Mouse (Mus musculus): ENCODE results near the gene Rnf215.
"Not testable (repeated sequence)": the region's sequence is repeated elsewhere in the genome, so short reads cannot be mapped to it uniquely, and the experiment has no call there.

The Rnf215 gene

GRCm38 (mm10) chr11:4113970-4114369 lies 21.0 kb upstream of the Rnf215 start:
- DNase-seq (ENCODE audit: low read depth): no peak

GRCm38 (mm10) chr11:4114541-4114940 lies 20.5 kb upstream of the Rnf215 start:
- not testable (repeated sequence) for DNase-seq (ENCODE audit: low read depth)

- no peak for DNase-seq (ENCODE audit: low read depth)
Measured at GRCm38 (mm10) chr11:4115407-4115806, 19.6 kb upstream of the Rnf215 start.

- DNase-seq (ENCODE audit: low read depth): no peak
Measured at GRCm38 (mm10) chr11:4116458-4117141, 18.4 kb upstream of the Rnf215 start.

GRCm38 (mm10) chr11:4117372-4118071 lies 17.5 kb upstream of the Rnf215 start:
- no peak for DNase-seq (ENCODE audit: low read depth)

GRCm38 (mm10) chr11:4118081-4118921 lies 16.7 kb upstream of the Rnf215 start:
- DNase-seq (ENCODE audit: low read depth): no peak

- DNase-seq (ENCODE audit: low read depth): no peak
Measured at GRCm38 (mm10) chr11:4119635-4120034, 15.4 kb upstream of the Rnf215 start.

- DNase-seq (ENCODE audit: low read depth): no peak
Measured at GRCm38 (mm10) chr11:4121691-4122090, 13.3 kb upstream of the Rnf215 start.

- DNase-seq (ENCODE audit: low read depth): no peak
Measured at GRCm38 (mm10) chr11:4122226-4122625, 12.8 kb upstream of the Rnf215 start.

- no peak for DNase-seq (ENCODE audit: low read depth)
Measured at GRCm38 (mm10) chr11:4122742-4123579, 12.0 kb upstream of the Rnf215 start, which contains the start of gene Sec14l2. TSS of gene Sec14l2 (minus strand) at chr11:4123415.

GRCm38 (mm10) chr11:4123922-4124321 lies 11.1 kb upstream of the Rnf215 start:
- no peak for DNase-seq (ENCODE audit: low read depth)

- no peak for DNase-seq (ENCODE audit: low read depth)
Measured at GRCm38 (mm10) chr11:4127059-4127458, 7.9 kb upstream of the Rnf215 start.

- not testable (repeated sequence) for DNase-seq (ENCODE audit: low read depth)
Measured at GRCm38 (mm10) chr11:4128461-4128860, 6.5 kb upstream of the Rnf215 start.

- DNase-seq (ENCODE audit: low read depth): no peak
Measured at GRCm38 (mm10) chr11:4133450-4133849, 1.6 kb upstream of the Rnf215 start.

GRCm38 (mm10) chr11:4134400-4134799 lies 602 bp upstream of the Rnf215 start:
- no peak for DNase-seq (ENCODE audit: low read depth)

GRCm38 (mm10) chr11:4138964-4139363 lies 4.0 kb downstream of the Rnf215 start:
- DNase-seq (ENCODE audit: low read depth): no peak

GRCm38 (mm10) chr11:4141505-4141904 lies 6.5 kb downstream of the Rnf215 start:
- no peak for DNase-seq (ENCODE audit: low read depth)

- no peak for DNase-seq (ENCODE audit: low read depth)
Measured at GRCm38 (mm10) chr11:4142352-4142751, 7.3 kb downstream of the Rnf215 start.

GRCm38 (mm10) chr11:4143281-4144062 lies 8.5 kb downstream of the Rnf215 start:
- DNase-seq (ENCODE audit: low read depth): no peak

- DNase-seq (ENCODE audit: low read depth): no peak
Measured at GRCm38 (mm10) chr11:4146381-4146780, 11.4 kb downstream of the Rnf215 start.

GRCm38 (mm10) chr11:4147098-4147497 lies 12.1 kb downstream of the Rnf215 start:
- DNase-seq (ENCODE audit: low read depth): no peak
